Mouse (Mus musculus): ENCODE data around the gene Gnb1l. TPM values are rescaled to one million over a fixed set of nuclear protein-coding genes. Genes with fewer than 3 reads are reported as not detected.

Gene Gnb1l
- polyA plus RNA-seq, 1 experiment from 2014 or later: 13.3 TPM

DNA sequence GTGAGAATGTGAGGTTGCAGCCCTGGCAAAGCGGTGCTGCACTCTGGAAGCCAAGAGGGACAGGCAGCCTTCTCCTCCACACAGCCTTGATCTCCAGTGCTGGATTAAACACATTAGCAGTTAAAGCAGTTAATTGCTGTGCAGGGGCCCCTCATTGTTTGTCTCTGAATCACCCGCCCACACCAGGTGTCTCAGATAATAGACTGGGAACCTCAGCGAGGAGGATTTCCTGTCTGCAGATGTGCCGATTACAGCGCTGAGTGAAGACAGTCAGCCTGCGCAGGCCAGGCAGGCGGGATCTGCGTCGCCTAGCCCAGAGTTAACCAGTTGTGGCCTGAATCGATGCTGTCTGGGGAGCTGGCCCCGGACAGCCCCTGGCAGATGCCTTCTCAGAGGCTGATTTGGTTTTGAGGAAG is 38.5 kb upstream of the Gnb1l start:
- Histone ChIP-seq H3K9me3 (ENCODE audit: control insufficient read depth, low read length) (no peaks in the 10 kb centered on the region), H3K27ac (ENCODE audit: low read depth, low read length) (no peak overlapping the region), H3K27me3 (ENCODE audit: control insufficient read depth, insufficient read depth, low read length) (no peaks in the 10 kb centered on the region), H3K9ac (ENCODE audit: low read length) (peak overlapping the region; percentile 39), H3K4me1 (ENCODE audit: control insufficient read depth, insufficient read depth, low read length) (peaks cover 12% of the 10 kb centered on the region), H3K4me3 (ENCODE audit: low read depth, low read length) (no peak overlapping the region), H3K4me2 (ENCODE audit: low read depth) (peak overlapping the region; percentile 24; the same call in 1 of the 2 replicates), H3K36me3 (ENCODE audit: control insufficient read depth, insufficient read depth, low read length) (no peaks in the 10 kb centered on the region)
- peak; percentile 84 for ATAC-seq (ENCODE audit: insufficient read depth, low FRiP score, low TSS enrichment)
- DNase-seq (ENCODE audit: low spot score): peak; percentile 49
- WGBS: 5% methylated on average over 11 of the region's 11 CpGs

- Histone ChIP-seq H3K4me1 (ENCODE audit: control insufficient read depth, insufficient read depth, low read length) (peaks cover 12% of the 10 kb centered on the region), H3K4me3 (ENCODE audit: low read depth, low read length) (no peak overlapping the region), H3K9ac (ENCODE audit: low read length) (no peak overlapping the region), H3K36me3 (ENCODE audit: control insufficient read depth, insufficient read depth, low read length) (no peaks in the 10 kb centered on the region), H3K9me3 (ENCODE audit: control insufficient read depth, low read length) (no peaks in the 10 kb centered on the region), H3K27me3 (ENCODE audit: control insufficient read depth, insufficient read depth, low read length) (no peaks in the 10 kb centered on the region), H3K27ac (ENCODE audit: low read depth, low read length) (no peak overlapping the region), H3K4me2 (ENCODE audit: low read depth) (no peak overlapping the region)
- DNase-seq (ENCODE audit: low spot score): no peak
- WGBS: 91% methylated on average over 3 of the region's 3 CpGs
- ATAC-seq (ENCODE audit: insufficient read depth, low FRiP score, low TSS enrichment): no peak
Measured at GRCm38 (mm10) chr16:18460826-18461225, 37.7 kb upstream of the Gnb1l start.

- H3K36me3 ChIP-seq (ENCODE audit: control insufficient read depth, insufficient read depth, low read length): no peaks in the 10 kb centered on the region
- H3K4me1 ChIP-seq (ENCODE audit: control insufficient read depth, insufficient read depth, low read length): peaks cover 12% of the 10 kb centered on the region
- DNase-seq (ENCODE audit: low spot score): no peak
- no peak overlapping the region for H3K4me3 ChIP-seq (ENCODE audit: low read depth, low read length)
- H3K27ac ChIP-seq (ENCODE audit: low read depth, low read length): no peak overlapping the region
- ATAC-seq (ENCODE audit: insufficient read depth, low FRiP score, low TSS enrichment): no peak
- H3K9me3 ChIP-seq (ENCODE audit: control insufficient read depth, low read length): no peaks in the 10 kb centered on the region
- H3K9ac ChIP-seq (ENCODE audit: low read length): no peak overlapping the region
- H3K27me3 ChIP-seq (ENCODE audit: control insufficient read depth, insufficient read depth, low read length): no peaks in the 10 kb centered on the region
- 43% methylated on average over 9 of the region's 9 CpGs for WGBS
- H3K4me2 ChIP-seq (ENCODE audit: low read depth): no peak overlapping the region
Measured at GRCm38 (mm10) chr16:18462031-18462430, 36.5 kb upstream of the Gnb1l start.

GRCm38 (mm10) chr16:18462598-18462997 is 35.9 kb upstream of the Gnb1l start:
- Histone ChIP-seq H3K4me1 (ENCODE audit: control insufficient read depth, insufficient read depth, low read length) (peaks cover 12% of the 10 kb centered on the region), H3K9me3 (ENCODE audit: control insufficient read depth, low read length) (no peaks in the 10 kb centered on the region), H3K27me3 (ENCODE audit: control insufficient read depth, insufficient read depth, low read length) (no peaks in the 10 kb centered on the region), H3K36me3 (ENCODE audit: control insufficient read depth, insufficient read depth, low read length) (no peaks in the 10 kb centered on the region), H3K27ac (ENCODE audit: low read depth, low read length) (no peak overlapping the region), H3K9ac (ENCODE audit: low read length) (no peak overlapping the region), H3K4me3 (ENCODE audit: low read depth, low read length) (no peak overlapping the region), H3K4me2 (ENCODE audit: low read depth) (no peak overlapping the region)
- DNase-seq (ENCODE audit: low spot score): no peak
- ATAC-seq (ENCODE audit: insufficient read depth, low FRiP score, low TSS enrichment): no peak
- 46% methylated on average over 8 of the region's 8 CpGs for WGBS

- ATAC-seq (ENCODE audit: insufficient read depth, low FRiP score, low TSS enrichment) (no peak), DNase-seq (ENCODE audit: low spot score) (no peak)
- Histone ChIP-seq H3K9me3 (ENCODE audit: control insufficient read depth, low read length) (no peaks in the 10 kb centered on the region), H3K27me3 (ENCODE audit: control insufficient read depth, insufficient read depth, low read length) (no peaks in the 10 kb centered on the region), H3K9ac (ENCODE audit: low read length) (no peak overlapping the region), H3K4me2 (ENCODE audit: low read depth) (no peak overlapping the region), H3K27ac (ENCODE audit: low read depth, low read length) (no peak overlapping the region), H3K4me1 (ENCODE audit: control insufficient read depth, insufficient read depth, low read length) (peaks cover 7% of the 10 kb centered on the region), H3K4me3 (ENCODE audit: low read depth, low read length) (no peak overlapping the region), H3K36me3 (ENCODE audit: control insufficient read depth, insufficient read depth, low read length) (no peaks in the 10 kb centered on the region)
- 76% methylated on average over 3 of the region's 3 CpGs for WGBS
Measured at GRCm38 (mm10) chr16:18464271-18464670, 34.2 kb upstream of the Gnb1l start.

GRCm38 (mm10) chr16:18470829-18471228 is 27.7 kb upstream of the Gnb1l start:
- no peaks in the 10 kb centered on the region for H3K36me3 ChIP-seq (ENCODE audit: control insufficient read depth, insufficient read depth, low read length)
- no peak overlapping the region for H3K4me3 ChIP-seq (ENCODE audit: low read depth, low read length)
- no peaks in the 10 kb centered on the region for H3K27me3 ChIP-seq (ENCODE audit: control insufficient read depth, insufficient read depth, low read length)
- no peaks in the 10 kb centered on the region for H3K9me3 ChIP-seq (ENCODE audit: control insufficient read depth, low read length)
- H3K4me2 ChIP-seq (ENCODE audit: low read depth): no peak overlapping the region
- DNase-seq (ENCODE audit: low spot score) (no peak), ATAC-seq (ENCODE audit: insufficient read depth, low FRiP score, low TSS enrichment) (no peak)
- WGBS: 38% methylated on average over 1 of the region's 1 CpGs
- H3K9ac ChIP-seq (ENCODE audit: low read length): no peak overlapping the region
- no peaks in the 10 kb centered on the region for H3K4me1 ChIP-seq (ENCODE audit: control insufficient read depth, insufficient read depth, low read length)
- H3K27ac ChIP-seq (ENCODE audit: low read depth, low read length): no peak overlapping the region

- H3K27ac ChIP-seq (ENCODE audit: low read depth, low read length): no peak overlapping the region
- H3K4me1 ChIP-seq (ENCODE audit: control insufficient read depth, insufficient read depth, low read length): no peaks in the 10 kb centered on the region
- no peak overlapping the region for H3K9ac ChIP-seq (ENCODE audit: low read length)
- H3K9me3 ChIP-seq (ENCODE audit: control insufficient read depth, low read length): no peaks in the 10 kb centered on the region
- WGBS: 90% methylated on average over 11 of the region's 11 CpGs
- H3K4me2 ChIP-seq (ENCODE audit: low read depth): no peak overlapping the region
- no peak overlapping the region for H3K4me3 ChIP-seq (ENCODE audit: low read depth, low read length)
- ATAC-seq (ENCODE audit: insufficient read depth, low FRiP score, low TSS enrichment) (no peak), DNase-seq (ENCODE audit: low spot score) (no peak)
- no peaks in the 10 kb centered on the region for H3K27me3 ChIP-seq (ENCODE audit: control insufficient read depth, insufficient read depth, low read length)
- H3K36me3 ChIP-seq (ENCODE audit: control insufficient read depth, insufficient read depth, low read length): no peaks in the 10 kb centered on the region
Measured at GRCm38 (mm10) chr16:18471381-18471955, 27.0 kb upstream of the Gnb1l start.

DNA sequence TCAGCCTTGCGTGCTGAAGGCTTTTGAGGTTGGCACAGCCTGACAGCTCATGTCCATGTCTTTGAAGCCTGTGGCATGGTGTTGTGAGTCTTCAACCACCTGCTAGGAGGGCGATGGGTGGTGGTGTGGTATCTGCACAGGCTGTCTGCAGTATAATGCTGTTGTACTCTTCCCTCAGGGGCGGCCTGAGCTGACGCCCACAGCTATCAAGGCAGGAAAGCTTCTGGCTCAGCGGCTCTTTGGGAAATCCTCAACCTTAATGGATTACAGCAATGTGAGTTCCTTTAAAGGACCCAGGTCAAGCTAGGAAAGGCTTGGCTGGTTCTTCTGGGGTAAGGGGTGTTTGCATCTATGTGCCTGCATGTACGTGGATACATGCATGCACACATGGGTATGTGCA is 26.5 kb upstream of the Gnb1l start:
- DNase-seq (ENCODE audit: low spot score) (no peak), ATAC-seq (ENCODE audit: insufficient read depth, low FRiP score, low TSS enrichment) (no peak)
- Histone ChIP-seq H3K27ac (ENCODE audit: low read depth, low read length) (no peak overlapping the region), H3K4me1 (ENCODE audit: control insufficient read depth, insufficient read depth, low read length) (no peaks in the 10 kb centered on the region), H3K27me3 (ENCODE audit: control insufficient read depth, insufficient read depth, low read length) (no peaks in the 10 kb centered on the region), H3K36me3 (ENCODE audit: control insufficient read depth, insufficient read depth, low read length) (no peaks in the 10 kb centered on the region), H3K4me3 (ENCODE audit: low read depth, low read length) (no peak overlapping the region), H3K9ac (ENCODE audit: low read length) (no peak overlapping the region), H3K9me3 (ENCODE audit: control insufficient read depth, low read length) (no peaks in the 10 kb centered on the region), H3K4me2 (ENCODE audit: low read depth) (no peak overlapping the region)
- WGBS: 78% methylated on average over 6 of the region's 6 CpGs

DNA sequence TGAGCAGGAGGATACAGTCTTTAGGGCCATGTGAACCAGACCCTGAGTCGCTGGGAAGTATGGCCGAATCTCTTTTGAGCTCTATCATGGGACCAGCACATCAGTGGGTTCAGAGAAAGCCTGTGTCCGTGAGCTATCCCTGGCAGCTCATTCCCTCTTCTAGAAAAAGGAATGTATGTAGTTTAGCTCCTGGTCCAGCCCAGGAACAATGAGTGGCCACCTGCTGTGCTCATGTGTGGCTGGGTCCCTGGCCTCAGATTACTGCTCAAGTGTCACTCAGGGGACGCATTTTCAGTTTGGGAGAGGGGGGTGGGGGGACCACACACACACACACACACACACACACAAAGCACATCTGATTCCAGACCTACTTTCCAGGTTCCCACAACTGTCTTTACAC is 26.1 kb upstream of the Gnb1l start:
- Histone ChIP-seq H3K36me3 (ENCODE audit: control insufficient read depth, insufficient read depth, low read length) (no peaks in the 10 kb centered on the region), H3K9me3 (ENCODE audit: control insufficient read depth, low read length) (no peaks in the 10 kb centered on the region), H3K27ac (ENCODE audit: low read depth, low read length) (no peak overlapping the region), H3K9ac (ENCODE audit: low read length) (no peak overlapping the region), H3K4me2 (ENCODE audit: low read depth) (no peak overlapping the region), H3K27me3 (ENCODE audit: control insufficient read depth, insufficient read depth, low read length) (no peaks in the 10 kb centered on the region), H3K4me3 (ENCODE audit: low read depth, low read length) (no peak overlapping the region), H3K4me1 (ENCODE audit: control insufficient read depth, insufficient read depth, low read length) (no peaks in the 10 kb centered on the region)
- ATAC-seq (ENCODE audit: insufficient read depth, low FRiP score, low TSS enrichment): no peak
- WGBS: 72% methylated on average over 4 of the region's 4 CpGs
- no peak for DNase-seq (ENCODE audit: low spot score)

All from neural tube, embryonic 11.5 days (tissue).